Mouse (Mus musculus) urinary bladder, postnatal 4 days (tissue): ENCODE measurements around the gene Gpr162.
"Not testable (repeated sequence)": the region's sequence is repeated elsewhere in the genome, so short reads cannot be mapped to it uniquely, and the experiment has no call there.

Experiments used
- DNase-seq, 2 experiments: peaks; one replicate each; pipeline ENCODE4 v3.0.0; 2021 to 2022; ENCODE audit warnings: low spot score in 2 of 2

Gene Gpr162

DNA sequence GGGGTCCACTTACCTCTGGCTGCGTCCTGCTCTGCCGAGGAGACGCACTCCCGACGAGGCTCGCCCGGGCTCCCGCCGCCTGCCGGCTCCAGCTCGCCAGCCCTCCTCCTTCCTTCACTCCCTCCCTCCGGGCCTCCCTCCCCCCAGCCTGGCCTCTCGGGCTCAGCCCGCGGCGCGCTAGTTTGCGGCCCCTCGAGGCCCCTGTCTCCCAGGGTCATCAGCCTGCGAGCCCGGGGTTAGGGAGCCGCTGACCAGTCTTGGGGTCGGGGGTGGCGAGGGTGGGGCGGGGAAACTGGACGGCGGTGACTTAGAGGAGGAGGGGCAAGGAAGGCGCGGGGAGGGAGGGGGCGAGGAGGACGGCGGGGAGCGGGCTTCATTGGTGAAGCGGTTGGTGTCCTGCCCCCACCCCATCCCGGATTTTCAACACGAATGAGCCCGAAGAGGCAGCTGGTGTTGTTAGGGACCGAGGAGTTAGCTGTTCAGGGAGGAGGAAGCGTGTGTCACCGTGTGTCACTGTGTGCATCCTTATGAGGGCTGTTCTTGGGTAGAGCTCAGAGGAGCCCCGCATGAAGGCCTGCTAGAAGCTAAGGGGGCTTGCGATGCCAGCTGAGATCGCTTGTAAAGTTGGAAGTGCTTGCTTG is at the start of gene Gpr162:
Gene Gpr162 (minus strand): TSS at position 326 of the 641 bp plus-strand sequence.
- DNase-seq: peak in 1 of 2 experiments; percentile 62

DNA sequence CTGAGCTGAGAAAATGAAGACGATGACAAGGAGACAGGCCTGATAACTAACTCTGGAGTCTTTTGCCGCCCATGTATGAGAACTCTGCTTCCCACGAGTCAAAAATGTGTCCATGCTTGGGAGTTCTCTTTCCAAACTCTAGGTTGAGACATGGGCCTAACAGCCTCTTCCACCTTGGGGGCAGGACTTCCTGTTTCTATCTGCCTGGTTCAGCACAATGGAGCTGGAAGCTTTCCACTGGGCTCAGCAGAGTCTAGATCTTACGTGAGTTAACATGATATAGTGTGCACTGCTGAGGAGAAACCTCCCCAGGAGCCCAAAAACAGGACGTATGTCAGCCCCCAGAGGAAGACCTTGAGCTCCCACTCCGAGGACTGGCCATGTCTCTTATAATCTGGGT is 49.4 kb upstream of the Gpr162 start:
- DNase-seq: no peak

GRCm38 (mm10) chr6:124911533-124912218 is 47.9 kb upstream of the Gpr162 start, which contains the start of gene Lag3:
Gene Lag3 (minus strand): TSS chr6:124911705.
- no peak for DNase-seq

- no peak for DNase-seq
Observed at GRCm38 (mm10) chr6:124910032-124910431, 46.2 kb upstream of the Gpr162 start.

- no peak for DNase-seq
Observed at GRCm38 (mm10) chr6:124907767-124908166, 44.0 kb upstream of the Gpr162 start.

GRCm38 (mm10) chr6:124904991-124905860 is 41.4 kb upstream of the Gpr162 start:
- no peak for DNase-seq

DNA sequence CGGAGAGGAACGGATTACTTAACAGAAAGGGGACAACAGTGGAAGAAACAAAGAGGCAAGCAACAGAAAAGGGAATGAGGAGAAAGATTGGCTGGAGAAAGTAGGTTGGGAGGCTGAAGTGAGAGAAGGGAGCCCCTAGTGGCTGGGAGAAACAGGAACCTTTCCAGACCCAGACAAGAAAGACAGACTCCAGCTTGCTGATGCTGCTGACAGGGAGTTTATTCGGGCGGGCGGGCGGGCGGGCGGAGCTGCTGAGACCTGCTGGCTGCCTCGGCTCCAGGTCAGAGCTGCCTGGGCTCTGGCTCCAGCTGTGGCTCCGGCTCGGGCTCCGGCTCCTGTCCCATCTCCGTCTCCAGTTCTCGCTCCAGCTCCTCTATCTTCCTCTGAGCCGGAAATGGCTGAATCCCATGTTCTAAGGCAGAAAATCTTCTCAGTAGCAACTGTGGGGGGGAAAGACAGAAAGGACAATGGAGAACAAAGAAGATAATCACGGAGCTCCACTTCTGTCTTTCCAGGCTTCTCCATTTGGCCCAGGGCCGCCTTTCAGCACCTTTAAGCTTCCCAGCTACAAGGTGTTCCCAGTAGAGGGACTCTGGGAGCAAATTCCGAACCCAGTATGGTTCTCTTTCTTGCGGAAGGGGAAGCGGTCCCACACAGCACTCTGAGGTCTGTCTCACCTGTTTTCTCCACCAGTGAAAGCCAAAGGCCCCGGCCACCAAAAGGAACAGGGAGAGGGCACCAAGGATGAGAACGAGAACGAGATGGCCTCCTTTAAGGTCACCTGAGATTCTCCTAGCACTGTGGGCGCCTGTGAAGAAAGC is 40.6 kb upstream of the Gpr162 start:
- peak; percentile 73 to 74 for DNase-seq

DNA sequence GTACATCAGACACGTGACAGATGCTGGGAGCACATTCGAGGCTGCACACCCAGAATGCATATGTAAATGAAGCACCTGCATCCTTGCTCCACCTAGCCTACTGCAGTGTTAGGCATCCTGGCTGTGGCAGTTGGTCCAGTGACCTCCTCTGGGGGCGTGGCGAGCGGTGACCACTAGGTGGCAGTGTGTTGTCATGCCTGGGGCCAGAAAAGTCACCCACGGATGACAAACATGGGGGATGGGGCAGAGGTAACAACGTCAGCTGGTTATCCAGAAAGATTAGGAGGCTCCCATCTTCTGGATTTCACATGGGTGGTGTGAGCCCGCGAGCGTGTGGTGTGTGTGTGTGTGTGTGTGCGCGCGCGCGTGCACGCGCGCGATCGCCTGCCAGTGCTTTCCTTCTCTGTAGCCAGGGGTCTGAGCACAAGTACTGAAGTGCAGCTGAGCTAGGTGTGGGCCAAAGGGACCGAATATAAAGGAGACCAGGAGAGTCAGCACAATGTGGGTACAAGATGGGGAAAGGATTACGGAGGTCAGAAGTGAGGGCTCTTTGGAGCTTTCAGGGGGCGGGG is 39.9 kb upstream of the Gpr162 start:
- peak; percentile 91 to 96 for DNase-seq

- DNase-seq: no peak
Observed at GRCm38 (mm10) chr6:124901851-124902250, 38.1 kb upstream of the Gpr162 start.

DNA sequence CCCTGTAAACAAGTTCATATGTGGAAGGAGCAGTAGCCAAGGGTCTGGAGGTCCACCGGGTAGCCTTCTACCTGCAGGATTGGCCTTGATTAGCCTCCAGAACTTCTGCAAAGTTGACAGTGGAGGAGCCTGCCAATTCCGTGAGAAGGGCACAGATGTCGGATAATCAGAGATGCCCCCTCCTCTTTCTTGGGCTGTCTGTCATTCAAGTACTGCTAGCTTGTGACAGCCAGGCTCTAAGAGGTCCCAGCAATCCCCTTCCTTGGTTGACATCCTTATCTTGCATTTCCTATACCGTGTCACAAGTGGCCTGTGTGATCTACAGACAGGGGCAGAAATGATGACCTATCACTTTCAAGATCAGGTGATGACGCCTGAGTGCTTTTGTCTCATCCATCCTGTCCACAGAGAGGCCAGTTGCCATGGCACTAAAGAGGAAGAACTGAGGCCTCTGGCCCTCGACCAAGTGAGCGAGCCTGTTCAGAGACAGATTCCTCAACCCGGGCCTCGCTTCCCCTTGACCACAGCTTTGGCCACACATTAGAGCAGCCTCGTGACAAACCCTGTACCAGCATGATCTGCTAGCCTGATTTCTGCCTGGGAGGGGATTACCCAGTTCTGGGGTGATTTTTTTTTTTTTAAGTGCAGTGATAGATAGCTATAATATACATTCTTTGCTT is 37.2 kb upstream of the Gpr162 start:
- DNase-seq: no peak

DNA sequence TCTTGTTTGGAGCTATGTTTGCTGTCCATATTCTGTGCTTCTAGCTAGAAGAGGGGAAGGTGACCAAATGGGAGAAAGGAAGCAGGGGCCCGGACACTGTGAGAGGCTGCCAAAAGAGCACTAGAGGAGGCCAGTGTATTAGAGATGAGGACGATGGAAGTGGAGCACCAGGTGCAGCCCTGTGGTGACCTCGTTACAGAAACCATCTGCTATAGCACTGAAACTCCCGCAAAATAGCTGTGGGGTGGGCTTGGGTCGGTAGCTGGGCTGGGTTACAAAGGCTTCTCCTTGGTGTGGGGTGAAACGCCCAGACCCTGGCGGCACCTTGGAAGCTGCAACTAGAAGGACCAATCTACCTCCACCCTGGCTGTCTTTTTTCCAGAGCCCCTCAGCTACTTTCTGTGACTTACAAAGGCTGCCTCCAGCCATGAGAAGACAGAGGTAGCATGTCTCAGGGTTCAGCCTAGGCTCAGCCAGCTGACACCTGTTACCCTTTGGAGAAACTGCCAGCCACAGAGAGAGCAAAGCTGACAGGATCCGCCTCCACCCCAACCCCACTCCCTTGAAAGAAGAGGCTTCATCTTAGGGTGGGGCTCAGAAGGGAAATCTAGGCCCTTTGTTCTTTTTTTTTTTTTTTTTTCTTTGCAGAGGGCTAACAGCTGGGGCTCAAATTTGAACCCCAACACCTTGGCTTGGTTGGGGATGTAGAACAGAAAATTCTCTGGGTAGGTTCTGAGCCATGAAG is 36.4 kb upstream of the Gpr162 start:
- no peak for DNase-seq

GRCm38 (mm10) chr6:124898359-124898758 is 34.6 kb upstream of the Gpr162 start:
- no peak for DNase-seq

DNA sequence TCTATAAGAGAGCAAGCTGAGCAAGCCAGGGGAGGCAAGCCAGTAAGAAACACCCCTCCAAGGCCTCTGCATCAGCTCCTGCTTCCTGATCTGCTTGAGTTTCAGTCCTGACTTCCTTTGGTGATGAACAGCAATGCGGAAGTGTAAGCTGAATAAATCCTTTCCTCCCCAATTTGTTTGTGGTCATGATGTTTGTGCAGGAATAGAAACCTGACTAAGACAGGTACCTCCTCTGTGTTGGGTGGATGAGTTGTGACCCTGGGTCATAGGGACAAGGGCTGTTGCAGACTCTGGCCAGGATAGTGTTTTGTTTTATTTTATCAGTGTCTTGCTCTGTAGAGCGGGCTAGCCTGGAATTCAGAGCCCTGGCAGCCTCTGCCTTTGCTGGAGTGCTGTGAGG is 30.3 kb upstream of the Gpr162 start:
- DNase-seq: not testable (repeated sequence)

GRCm38 (mm10) chr6:124890997-124891396 is 27.2 kb upstream of the Gpr162 start:
- DNase-seq: no peak

- no peak for DNase-seq
Observed at GRCm38 (mm10) chr6:124888555-124889125, 24.9 kb upstream of the Gpr162 start.

DNA sequence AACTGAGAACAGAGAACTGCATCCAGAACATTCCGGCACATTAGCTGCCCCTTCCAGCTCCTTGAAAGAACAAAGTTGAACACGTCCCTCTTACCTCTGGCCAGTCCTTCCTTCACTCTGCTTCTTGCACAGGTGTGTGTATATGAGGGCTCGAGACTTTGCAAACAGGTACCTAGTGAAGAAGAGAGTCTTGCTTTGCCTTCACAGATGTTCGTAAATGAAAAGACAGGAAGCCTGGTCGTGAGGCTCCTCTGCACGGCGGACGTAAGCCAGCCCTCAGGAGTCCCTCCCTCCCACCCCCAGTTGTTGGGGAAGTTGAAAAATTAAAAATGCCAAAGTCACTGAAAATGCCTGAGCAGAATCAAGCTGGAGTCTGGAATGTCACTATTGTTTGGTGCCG is 24.2 kb upstream of the Gpr162 start, which contains the start of gene Cd4:
Gene Cd4 (minus strand): TSS at position 236 of the 400 bp plus-strand sequence.
- no peak for DNase-seq

DNA sequence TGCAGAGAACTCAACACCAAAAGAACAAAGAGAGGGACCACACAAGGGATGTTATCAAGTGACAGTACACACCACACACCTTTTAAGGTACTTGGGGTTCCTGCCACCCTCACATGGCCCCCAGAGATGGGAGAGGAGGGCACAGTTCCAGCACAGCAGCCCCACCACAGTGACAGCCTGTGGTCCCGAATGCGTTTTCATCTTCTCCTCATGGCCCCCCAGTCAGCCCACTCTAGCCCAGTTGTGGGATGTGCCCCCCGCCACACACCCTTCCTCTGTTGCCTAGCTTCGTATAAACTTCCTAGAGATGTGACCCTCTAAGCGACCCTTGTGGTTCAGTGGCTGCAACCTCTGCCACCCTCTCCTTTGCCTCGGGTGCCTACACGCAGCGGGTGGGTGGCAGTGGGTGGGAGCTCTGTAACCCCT is 22.2 kb upstream of the Gpr162 start:
- no peak for DNase-seq

DNA sequence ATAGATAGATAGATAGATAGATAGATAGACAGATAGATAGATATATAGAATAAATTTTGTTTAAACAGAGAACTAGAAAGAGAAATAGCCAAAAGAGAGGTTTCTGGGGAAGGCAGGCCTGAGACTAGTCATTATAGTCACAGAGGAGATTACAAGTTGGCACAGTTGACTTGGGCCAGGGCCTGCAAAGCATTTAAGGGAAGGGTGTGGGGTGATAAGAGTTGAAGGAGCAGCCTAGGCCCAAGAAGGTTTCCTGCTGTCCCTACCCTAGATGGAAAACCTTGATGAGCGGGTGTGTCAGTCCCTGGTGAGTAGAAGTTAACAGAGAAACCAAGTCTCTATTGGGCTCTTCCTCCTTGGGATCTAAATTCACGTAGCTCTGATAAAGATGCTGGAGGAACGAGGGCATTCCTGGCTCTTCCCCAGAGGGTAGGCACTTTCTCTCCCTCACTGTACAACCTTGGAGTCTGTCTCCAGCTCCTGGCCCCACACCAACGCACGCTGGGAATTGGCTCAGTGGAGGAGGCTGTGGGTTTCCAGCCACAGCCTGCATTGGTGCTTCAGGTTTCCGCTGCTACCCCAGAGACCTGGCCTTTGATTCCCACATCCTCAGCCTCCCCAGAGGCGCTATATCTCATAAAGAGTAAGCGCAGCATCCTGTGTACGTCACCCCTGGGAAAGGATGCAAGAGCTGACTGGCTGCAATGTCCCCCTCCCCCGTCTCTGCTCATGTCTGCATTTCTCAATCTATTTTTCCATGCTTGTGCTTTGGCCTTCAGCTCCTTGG is 21.1 kb upstream of the Gpr162 start:
- DNase-seq: no peak

DNA sequence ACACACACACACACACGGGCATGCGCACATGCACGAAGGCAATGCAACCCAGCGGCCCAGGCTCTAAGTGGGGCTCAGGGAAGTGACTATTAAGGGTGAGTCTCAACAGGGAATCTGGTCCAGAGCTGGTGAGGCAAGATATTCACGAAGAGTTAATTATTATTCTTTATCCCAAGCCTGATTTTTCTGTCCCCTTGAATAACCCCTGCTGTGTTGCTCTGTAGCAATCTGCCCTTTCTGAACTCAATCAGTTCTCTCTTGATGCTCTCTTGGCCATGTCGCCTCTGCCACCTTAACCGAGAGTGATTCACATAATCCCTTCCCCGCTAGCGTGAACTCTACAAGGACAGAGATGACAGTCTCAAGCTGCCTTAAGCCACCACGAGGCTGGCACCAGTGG is 19.6 kb upstream of the Gpr162 start:
- no peak for DNase-seq
